Mouse (Mus musculus): Measurements from ENCODE around the gene Slc22a18. TPM values are rescaled to one million over a fixed set of nuclear protein-coding genes. Genes with fewer than 3 reads are reported as not detected.

Slc22a18 gene
- polyA plus RNA-seq, 1 experiment from 2014 or later: 0.64 TPM

DNA sequence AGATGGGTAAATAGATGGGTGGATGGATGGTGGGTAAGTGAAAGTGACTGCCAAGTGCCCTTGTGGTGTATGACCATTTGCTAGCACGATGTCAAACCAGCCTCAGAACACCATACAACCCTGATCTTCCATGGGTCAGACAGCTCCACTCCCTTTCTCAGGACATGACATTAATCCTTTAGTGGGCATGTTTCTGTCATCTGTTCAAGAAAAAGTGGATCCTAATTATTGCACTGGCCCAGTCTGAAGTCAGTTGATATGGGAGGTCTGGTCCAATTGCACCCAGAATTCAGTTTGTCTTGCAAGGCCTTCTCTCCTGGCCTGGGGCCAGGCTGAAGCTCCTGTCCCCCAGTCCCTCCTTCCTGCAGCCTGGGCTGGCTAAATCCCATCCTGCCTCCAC, 34.6 kb upstream of the Slc22a18 start:
- no peak for DNase-seq (ENCODE audit: low spot score)
- no peak overlapping the region for H3K27ac ChIP-seq (ENCODE audit: low read depth, low read length)

DNA sequence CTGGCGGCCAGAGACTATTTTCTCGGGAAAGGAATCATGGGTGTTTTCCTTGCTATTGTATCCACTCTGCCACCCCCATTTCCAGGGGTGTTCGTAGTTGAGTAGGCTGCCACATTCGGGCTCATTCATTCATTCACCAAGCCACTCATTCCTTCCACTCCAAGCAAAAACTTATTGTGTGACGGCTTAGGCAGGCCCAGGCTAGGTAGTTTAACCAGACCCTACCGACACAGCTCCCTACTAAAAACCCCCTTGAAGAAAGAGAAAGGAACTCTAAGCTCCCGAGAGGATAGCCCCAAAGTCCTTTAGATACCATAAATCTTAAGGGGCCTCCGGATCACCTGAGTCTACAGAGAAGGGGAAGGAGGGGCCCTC, 29.0 kb upstream of the Slc22a18 start:
- no peaks in the 10 kb centered on the region for H3K9me3 ChIP-seq (ENCODE audit: control insufficient read depth, low read length)
- peak overlapping the region; percentile 95 for H3K27ac ChIP-seq (ENCODE audit: low read depth, low read length)
- 23% methylated on average over 8 of the region's 8 CpGs for WGBS
- peaks cover 14% of the 10 kb centered on the region for H3K27me3 ChIP-seq (ENCODE audit: control insufficient read depth, insufficient read depth, low read length)
- peak overlapping the region; percentile 56 for H3K4me2 ChIP-seq (ENCODE audit: low read depth)
- DNase-seq (ENCODE audit: low spot score): no peak
- H3K9ac ChIP-seq (ENCODE audit: low read length): peak overlapping the region; percentile 35
- H3K4me3 ChIP-seq (ENCODE audit: low read depth, low read length): 0 out of 2 replicates have a peak overlapping the region, but pooled peaks have one; percentile 32
- H3K36me3 ChIP-seq (ENCODE audit: control insufficient read depth, insufficient read depth, low read length): no peaks in the 10 kb centered on the region
- ATAC-seq (ENCODE audit: insufficient read depth, low FRiP score, low TSS enrichment): 0 out of 2 replicates have a peak, but pooled peaks have one; percentile 4
- H3K4me1 ChIP-seq (ENCODE audit: control insufficient read depth, insufficient read depth, low read length): peaks cover 29% of the 10 kb centered on the region

More for the DNA sequence above, 34.6 kb upstream of the Slc22a18 start:
- WGBS: 53% methylated on average over 1 of the region's 1 CpGs
- H3K4me1 ChIP-seq (ENCODE audit: control insufficient read depth, insufficient read depth, low read length): peaks cover 28% of the 10 kb centered on the region
- H3K4me2 ChIP-seq (ENCODE audit: low read depth): peak overlapping the region; percentile 76; the same call in 1 of the 2 replicates
- peaks cover 2% of the 10 kb centered on the region; the same call in 1 of the 2 replicates for H3K27me3 ChIP-seq (ENCODE audit: control insufficient read depth, insufficient read depth, low read length)
- no peak overlapping the region for H3K9ac ChIP-seq (ENCODE audit: low read length)
- H3K36me3 ChIP-seq (ENCODE audit: control insufficient read depth, insufficient read depth, low read length): no peaks in the 10 kb centered on the region
- no peak for ATAC-seq (ENCODE audit: insufficient read depth, low FRiP score, low TSS enrichment)
- no peak overlapping the region for H3K4me3 ChIP-seq (ENCODE audit: low read depth, low read length)
- no peaks in the 10 kb centered on the region for H3K9me3 ChIP-seq (ENCODE audit: control insufficient read depth, low read length)

DNA sequence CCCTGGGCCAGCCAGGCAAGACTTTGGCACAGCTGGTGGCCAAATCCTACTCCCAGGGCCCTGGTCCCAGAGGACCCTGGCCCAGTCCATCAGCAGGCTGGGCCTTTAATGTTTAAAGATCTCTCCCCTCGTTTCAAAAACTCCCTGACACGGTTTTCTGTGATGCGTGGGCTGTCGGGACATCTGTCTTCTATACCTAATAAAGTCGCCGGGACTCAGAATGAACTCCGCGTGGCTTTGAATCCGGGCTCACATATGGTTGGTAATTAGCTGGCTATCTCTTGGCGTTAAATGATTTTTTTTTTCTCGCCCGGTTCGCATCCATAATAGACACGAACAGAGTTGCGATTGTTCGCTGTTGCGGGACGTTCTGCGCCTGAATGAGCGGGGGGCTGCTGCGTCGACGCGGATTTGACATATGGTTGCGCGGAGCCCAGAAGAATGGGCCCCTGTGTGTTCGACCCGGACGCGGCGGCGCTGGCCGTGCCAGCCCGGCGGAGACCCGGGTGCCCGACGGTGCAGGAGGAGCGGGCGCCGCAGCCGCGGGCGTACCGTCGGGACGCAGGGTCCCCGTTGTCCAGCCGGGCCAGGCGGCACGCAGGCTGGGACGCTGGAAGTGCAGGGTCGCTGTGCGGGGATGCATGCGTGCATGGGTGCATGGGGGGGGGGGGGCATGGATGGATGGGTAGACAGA, 28.4 kb upstream of the Slc22a18 start:
- 1% methylated on average over 55 of the region's 55 CpGs for WGBS
- H3K27me3 ChIP-seq (ENCODE audit: control insufficient read depth, insufficient read depth, low read length): peaks cover 14% of the 10 kb centered on the region

DNA sequence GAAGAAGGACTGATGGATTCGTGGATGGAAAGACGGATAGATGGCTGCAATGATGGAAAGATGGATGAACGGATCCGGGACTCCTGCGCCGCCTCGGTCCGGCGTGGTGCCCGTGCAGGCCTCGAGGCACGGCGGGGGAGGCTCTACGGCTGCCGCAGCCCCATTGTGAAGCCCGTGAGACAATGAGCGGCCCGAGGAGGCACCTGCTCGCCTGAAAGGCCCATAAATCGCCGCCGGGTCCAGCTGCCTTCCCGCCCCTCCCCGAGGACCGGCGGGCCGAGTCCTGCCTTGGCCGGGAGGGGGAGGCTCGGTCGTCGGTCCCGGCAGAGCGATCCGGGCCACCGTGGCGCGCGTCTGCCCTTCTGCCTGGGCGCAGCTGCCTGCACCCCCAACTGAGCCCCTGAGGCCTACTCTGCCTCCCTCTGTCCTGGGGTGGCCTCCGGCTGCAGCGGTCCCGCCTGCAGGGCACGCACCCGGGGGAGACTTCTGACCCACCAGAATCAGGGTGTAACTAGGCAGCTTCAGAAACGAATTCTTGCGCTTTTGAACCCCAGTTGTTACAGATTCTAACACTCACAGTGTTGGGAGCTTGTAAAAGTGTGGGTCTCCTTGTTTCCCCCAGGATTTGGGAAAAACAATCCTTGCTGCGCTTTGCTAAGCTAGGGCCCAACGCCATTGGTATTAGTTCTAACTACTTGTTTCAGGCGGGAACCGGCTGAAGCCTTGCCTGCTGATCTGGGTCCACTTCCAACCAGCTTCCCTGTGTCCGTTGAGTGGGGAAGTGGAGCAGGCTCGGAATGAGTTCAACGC, 27.7 kb upstream of the Slc22a18 start:
- H3K4me1 ChIP-seq (ENCODE audit: control insufficient read depth, insufficient read depth, low read length): peaks cover 29% of the 10 kb centered on the region
- no peaks in the 10 kb centered on the region for H3K36me3 ChIP-seq (ENCODE audit: control insufficient read depth, insufficient read depth, low read length)
- 2% methylated on average over 50 of the region's 53 CpGs for WGBS
- H3K27ac ChIP-seq (ENCODE audit: low read depth, low read length): peak overlapping the region; percentile 95
- peaks cover 14% of the 10 kb centered on the region for H3K27me3 ChIP-seq (ENCODE audit: control insufficient read depth, insufficient read depth, low read length)
- H3K4me2 ChIP-seq (ENCODE audit: low read depth): peak overlapping the region; percentile 56
- H3K4me3 ChIP-seq (ENCODE audit: low read depth, low read length): peak overlapping the region; percentile 32
- no peaks in the 10 kb centered on the region for H3K9me3 ChIP-seq (ENCODE audit: control insufficient read depth, low read length)
- DNase-seq (ENCODE audit: low spot score) (peak; percentile 81), ATAC-seq (ENCODE audit: insufficient read depth, low FRiP score, low TSS enrichment) (peak; percentile 72)
- peak overlapping the region; percentile 52 for H3K9ac ChIP-seq (ENCODE audit: low read length)

More for the DNA sequence above, 28.4 kb upstream of the Slc22a18 start:
- peak; percentile 70 for DNase-seq (ENCODE audit: low spot score)
- peak overlapping the region; percentile 95 for H3K27ac ChIP-seq (ENCODE audit: low read depth, low read length)
- peak overlapping the region; percentile 52 for H3K9ac ChIP-seq (ENCODE audit: low read length)
- no peaks in the 10 kb centered on the region for H3K36me3 ChIP-seq (ENCODE audit: control insufficient read depth, insufficient read depth, low read length)
- H3K4me1 ChIP-seq (ENCODE audit: control insufficient read depth, insufficient read depth, low read length): peaks cover 29% of the 10 kb centered on the region
- ATAC-seq (ENCODE audit: insufficient read depth, low FRiP score, low TSS enrichment): peak; percentile 77
- H3K4me2 ChIP-seq (ENCODE audit: low read depth): peak overlapping the region; percentile 56
- H3K4me3 ChIP-seq (ENCODE audit: low read depth, low read length): peak overlapping the region; percentile 32
- H3K9me3 ChIP-seq (ENCODE audit: control insufficient read depth, low read length): no peaks in the 10 kb centered on the region

DNA sequence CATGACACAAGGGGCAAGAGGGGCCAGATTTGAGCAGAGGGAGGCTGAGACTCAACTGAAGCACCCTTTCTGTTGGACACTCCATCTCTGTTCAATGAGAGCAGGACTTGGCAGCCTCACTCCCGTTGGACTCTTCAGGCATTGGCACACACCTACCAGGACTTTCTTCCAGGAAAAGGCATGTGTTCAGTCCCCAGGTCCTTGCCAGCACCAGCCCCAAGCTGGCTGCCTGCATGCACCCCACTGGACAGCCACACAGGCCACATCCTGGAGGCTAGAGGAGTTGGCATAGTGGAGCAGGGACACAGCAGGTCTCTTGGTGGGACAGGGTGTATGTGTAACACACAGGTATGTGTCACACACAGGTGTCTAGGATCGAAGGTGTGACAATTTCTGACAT, 26.4 kb upstream of the Slc22a18 start:
- Histone ChIP-seq H3K9me3 (ENCODE audit: control insufficient read depth, low read length) (no peaks in the 10 kb centered on the region), H3K4me3 (ENCODE audit: low read depth, low read length) (no peak overlapping the region), H3K27me3 (ENCODE audit: control insufficient read depth, insufficient read depth, low read length) (peaks cover 14% of the 10 kb centered on the region), H3K4me2 (ENCODE audit: low read depth) (no peak overlapping the region), H3K4me1 (ENCODE audit: control insufficient read depth, insufficient read depth, low read length) (peaks cover 29% of the 10 kb centered on the region), H3K36me3 (ENCODE audit: control insufficient read depth, insufficient read depth, low read length) (no peaks in the 10 kb centered on the region), H3K9ac (ENCODE audit: low read length) (no peak overlapping the region), H3K27ac (ENCODE audit: low read depth, low read length) (no peak overlapping the region)
- WGBS: 78% methylated on average over 2 of the region's 2 CpGs
- ATAC-seq (ENCODE audit: insufficient read depth, low FRiP score, low TSS enrichment) (no peak), DNase-seq (ENCODE audit: low spot score) (no peak)

DNA sequence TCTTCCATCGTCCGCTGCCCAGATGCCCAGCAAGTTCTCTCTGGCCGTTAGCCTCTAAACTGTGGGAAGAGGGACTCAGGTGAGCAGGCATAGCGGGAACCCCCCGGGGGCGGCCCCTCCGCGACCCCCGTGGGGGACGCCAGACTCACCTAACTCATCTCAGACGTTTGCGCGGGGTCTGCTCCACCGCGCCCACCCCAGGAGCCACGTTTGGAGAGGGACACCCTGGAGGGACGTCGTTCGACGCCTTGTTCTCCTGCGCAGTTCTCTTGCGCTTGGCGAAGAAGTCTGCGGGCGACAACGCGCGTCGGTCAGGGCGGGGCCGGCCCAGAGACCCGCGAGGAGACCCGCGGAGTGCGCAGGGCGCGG, 14.6 kb upstream of the Slc22a18 start:
- H3K27ac ChIP-seq (ENCODE audit: low read depth, low read length): peak overlapping the region; percentile 82
- H3K9ac ChIP-seq (ENCODE audit: low read length): peak overlapping the region; percentile 88
- no peaks in the 10 kb centered on the region for H3K4me1 ChIP-seq (ENCODE audit: control insufficient read depth, insufficient read depth, low read length)
- peak overlapping the region; percentile 57 for H3K4me2 ChIP-seq (ENCODE audit: low read depth)
- H3K27me3 ChIP-seq (ENCODE audit: control insufficient read depth, insufficient read depth, low read length): no peaks in the 10 kb centered on the region
- peaks cover 11% of the 10 kb centered on the region for H3K9me3 ChIP-seq (ENCODE audit: control insufficient read depth, low read length)
- WGBS: 28% methylated on average over 37 of the region's 38 CpGs
- H3K4me3 ChIP-seq (ENCODE audit: low read depth, low read length): peak overlapping the region; percentile 68
- ATAC-seq (ENCODE audit: insufficient read depth, low FRiP score, low TSS enrichment) (no peak), DNase-seq (ENCODE audit: low spot score) (peak; percentile 43)
- H3K36me3 ChIP-seq (ENCODE audit: control insufficient read depth, insufficient read depth, low read length): no peaks in the 10 kb centered on the region

DNA sequence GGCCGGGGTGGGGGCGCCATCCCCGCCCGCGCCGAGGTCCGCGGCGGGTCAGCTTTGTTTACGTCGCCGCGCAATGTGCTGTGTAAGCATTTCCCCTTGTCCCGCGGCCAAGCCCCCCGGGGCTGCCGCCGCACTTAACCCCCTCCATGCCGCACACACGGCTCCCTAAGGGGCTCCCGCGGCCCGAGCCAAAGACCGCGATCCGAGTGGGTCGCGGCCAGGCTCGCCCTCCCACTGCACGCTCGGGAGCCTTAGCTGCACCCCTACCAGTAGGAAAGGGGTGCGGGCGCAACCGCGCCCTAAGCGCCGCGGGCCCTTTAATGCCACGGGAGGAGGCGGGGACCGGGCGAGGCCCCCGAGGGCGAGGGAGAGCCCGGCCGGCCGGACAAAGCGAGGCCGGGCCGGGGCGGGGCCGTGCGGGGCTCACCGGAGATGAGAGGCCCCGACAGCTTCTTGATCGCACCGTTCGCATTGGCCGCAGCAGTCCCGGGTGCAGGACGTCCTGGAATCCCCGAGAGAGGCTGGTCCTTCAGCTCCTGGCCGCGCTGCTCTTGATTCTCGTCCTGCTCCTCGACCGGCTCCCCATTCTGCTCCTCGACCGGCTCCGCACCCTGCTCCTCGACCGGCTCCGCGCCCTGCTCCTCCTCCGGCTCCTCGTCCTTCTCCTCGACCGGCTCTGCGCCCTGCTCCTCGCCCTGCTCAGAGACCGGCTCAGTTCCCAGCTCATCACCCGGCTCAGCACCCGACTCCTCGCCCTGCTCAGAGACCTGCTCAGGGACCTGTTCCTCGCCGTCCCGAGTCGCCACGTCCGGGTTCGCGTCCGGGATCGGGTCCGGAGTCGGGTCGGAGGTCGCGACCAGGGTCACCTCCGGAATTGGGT, 14.0 kb upstream of the Slc22a18 start:
- WGBS: 26% methylated on average over 79 of the region's 100 CpGs
- H3K27me3 ChIP-seq (ENCODE audit: control insufficient read depth, insufficient read depth, low read length): 0 out of 2 replicates have a peak, but pooled peaks cover 2% of the 10 kb centered on the region
- DNase-seq (ENCODE audit: low spot score): peak; percentile 57

DNA sequence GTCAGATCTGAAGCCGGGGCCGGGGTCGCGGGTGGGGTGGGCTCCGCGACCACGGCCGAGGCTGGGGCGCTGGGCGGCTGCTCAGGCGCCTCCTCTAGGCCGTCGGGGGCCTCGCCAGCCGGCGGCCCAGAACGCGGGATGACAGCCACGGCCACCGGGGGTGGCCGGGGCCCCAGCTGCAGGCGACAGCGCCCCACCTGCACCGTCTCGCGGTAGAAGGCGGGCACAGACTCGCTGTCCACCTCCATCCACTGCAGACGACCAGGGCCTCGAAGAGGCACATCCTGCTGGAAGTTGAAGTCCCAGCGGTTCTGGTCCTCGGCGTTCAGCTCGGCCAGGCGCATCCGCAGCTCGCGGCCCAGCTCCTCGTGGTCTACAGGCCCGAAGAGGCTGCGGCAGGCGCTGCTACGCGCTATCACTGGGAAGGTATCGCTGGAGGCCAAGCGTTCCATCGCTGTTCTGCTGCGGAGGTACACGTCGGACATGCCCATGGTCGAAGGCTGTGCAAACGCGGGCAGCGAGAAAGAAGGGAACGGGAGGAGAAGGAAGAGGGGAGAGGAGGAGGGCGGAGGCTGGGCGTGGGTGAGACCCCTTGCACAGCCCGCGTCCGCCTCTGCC, 13.2 kb upstream of the Slc22a18 start:
- ATAC-seq (ENCODE audit: insufficient read depth, low FRiP score, low TSS enrichment): 0 out of 2 replicates have a peak, but pooled peaks have one; percentile 10
- 0 out of 2 replicates have a peak, but pooled peaks cover 4% of the 10 kb centered on the region for H3K27me3 ChIP-seq (ENCODE audit: control insufficient read depth, insufficient read depth, low read length)
- peaks cover 3% of the 10 kb centered on the region; the same call in 1 of the 2 replicates for H3K4me1 ChIP-seq (ENCODE audit: control insufficient read depth, insufficient read depth, low read length)
- DNase-seq (ENCODE audit: low spot score): no peak
- H3K4me3 ChIP-seq (ENCODE audit: low read depth, low read length): peak overlapping the region; percentile 68
- H3K4me2 ChIP-seq (ENCODE audit: low read depth): peak overlapping the region; percentile 57
- peak overlapping the region; percentile 82 for H3K27ac ChIP-seq (ENCODE audit: low read depth, low read length)
- WGBS: 30% methylated on average over 57 of the region's 60 CpGs
- peak overlapping the region; percentile 88 for H3K9ac ChIP-seq (ENCODE audit: low read length)
- H3K9me3 ChIP-seq (ENCODE audit: control insufficient read depth, low read length): peaks cover 11% of the 10 kb centered on the region
- H3K36me3 ChIP-seq (ENCODE audit: control insufficient read depth, insufficient read depth, low read length): no peaks in the 10 kb centered on the region

More for the DNA sequence above, 14.0 kb upstream of the Slc22a18 start:
- Histone ChIP-seq H3K27ac (ENCODE audit: low read depth, low read length) (peak overlapping the region; percentile 82), H3K9me3 (ENCODE audit: control insufficient read depth, low read length) (peaks cover 11% of the 10 kb centered on the region), H3K4me1 (ENCODE audit: control insufficient read depth, insufficient read depth, low read length) (peaks cover under 1% of the 10 kb centered on the region; the same call in 1 of the 2 replicates), H3K4me3 (ENCODE audit: low read depth, low read length) (peak overlapping the region; percentile 68), H3K36me3 (ENCODE audit: control insufficient read depth, insufficient read depth, low read length) (no peaks in the 10 kb centered on the region), H3K4me2 (ENCODE audit: low read depth) (peak overlapping the region; percentile 57), H3K9ac (ENCODE audit: low read length) (peak overlapping the region; percentile 88)
- ATAC-seq (ENCODE audit: insufficient read depth, low FRiP score, low TSS enrichment): no peak

Data from neural tube, embryonic 11.5 days (tissue).